Comparison of ENCODE assay signal across 9 mouse cellular contexts in the genomic region with DNA sequence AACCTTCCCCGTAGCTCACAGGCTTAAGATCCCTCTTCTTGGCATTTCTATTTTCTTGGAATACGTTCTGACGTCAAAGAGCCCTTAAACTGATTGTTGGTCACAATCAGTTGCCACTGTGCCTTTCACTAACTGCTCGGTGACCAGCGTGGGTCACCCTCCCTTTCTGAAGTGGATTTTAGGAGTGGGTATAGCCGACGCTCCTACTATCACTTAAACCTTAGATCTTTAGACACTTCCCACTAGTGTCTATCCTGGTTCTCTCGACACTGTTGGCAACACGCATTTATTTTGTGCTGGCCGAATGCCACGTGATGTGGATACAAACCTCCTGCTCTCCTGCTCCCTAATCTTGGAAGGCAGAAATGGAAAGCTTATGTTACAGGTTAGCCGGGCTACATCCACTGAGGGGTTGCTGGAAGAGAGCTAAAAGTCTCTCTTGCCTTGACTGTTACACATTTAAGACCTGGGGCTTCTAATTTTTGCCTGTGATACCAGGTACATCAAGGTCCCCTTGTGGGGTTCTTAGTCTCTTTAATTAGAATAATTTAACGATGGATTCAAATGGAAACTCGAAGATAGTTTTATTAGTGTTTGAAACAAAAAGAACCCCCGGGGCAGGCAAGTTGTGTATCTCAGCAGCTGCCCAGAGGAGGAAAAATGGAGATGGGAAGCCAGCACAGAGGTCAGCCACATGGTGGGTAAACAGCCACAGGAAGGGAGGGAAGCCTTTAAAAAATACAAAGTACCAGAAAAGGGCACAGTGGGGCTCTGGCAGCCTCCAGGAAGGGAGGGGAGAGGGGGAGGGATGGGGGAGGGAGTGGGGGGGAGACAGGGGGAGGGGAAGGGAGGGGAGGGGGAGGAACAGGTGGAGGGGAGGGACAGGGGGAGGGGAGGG. TPM values are rescaled to one million over a fixed set of nuclear protein-coding genes. Genes with fewer than 3 reads are reported as not detected.
A peak's percentile ranks its signal among the peaks of the same experiment; 100 is the strongest.
DNase-seq lines count a peak whose midpoint lies in the region; ATAC-seq and TF ChIP-seq lines count a peak whose summit lies in the region.
"Had no signal": no experiment of that assay in that cellular context is flagged by ENCODE, and none has a peak within 500 bp of the region (broad histone marks: within the 10 kb centered on the region; RNA-seq: fewer than 3 reads in every experiment).

No protein-coding gene starts in this region.

- H3K4me1 ChIP-seq in forebrain, embryonic 15.5 days = peaks cover 10% of the 10 kb centered on the region
- H3K4me1 ChIP-seq in forebrain, embryonic 16.5 days (replicated peaks; ENCODE audit: control insufficient read depth, insufficient read depth, low read length) = peaks cover 6% of the 10 kb centered on the region
- peaks cover 10% of the 10 kb centered on the region; the same call in 1 of the 2 replicates for H3K4me1 ChIP-seq in spleen, adult 2 months (ENCODE audit: control insufficient read depth, insufficient read depth, insufficient read length)
- peaks cover 3% of the 10 kb centered on the region; the same call in 1 of the 2 replicates for H3K4me1 ChIP-seq in heart, embryonic 16.5 days (ENCODE audit: control insufficient read depth, insufficient read depth, low read length)
- 0 out of 2 replicates have a peak, but pooled peaks cover 6% of the 10 kb centered on the region for H3K4me1 ChIP-seq in kidney, embryonic 16.5 days (ENCODE audit: insufficient read depth, low read length)

- H3K4me3 ChIP-seq in forebrain, embryonic 15.5 days = no peak overlapping the region
- H3K4me3 ChIP-seq in forebrain, embryonic 16.5 days (replicated peaks; ENCODE audit: low read length) = no peak overlapping the region
- H3K4me3 ChIP-seq in spleen, adult 2 months (ENCODE audit: extremely low read depth, insufficient read depth, insufficient read length) = no peak overlapping the region
- no peak overlapping the region for H3K4me3 ChIP-seq in heart, embryonic 16.5 days (ENCODE audit: low read length)
- no peak overlapping the region for H3K4me3 ChIP-seq in kidney, embryonic 16.5 days (ENCODE audit: low read length)

- H3K9me3 ChIP-seq in forebrain, embryonic 15.5 days = no peaks in the 10 kb centered on the region
- H3K9me3 ChIP-seq in forebrain, embryonic 16.5 days (ENCODE audit: control insufficient read depth, low read length) = no peaks in the 10 kb centered on the region
- no peaks in the 10 kb centered on the region for H3K9me3 ChIP-seq in heart, embryonic 16.5 days (replicated peaks; ENCODE audit: control insufficient read depth, low read length)
- no peaks in the 10 kb centered on the region for H3K9me3 ChIP-seq in kidney, embryonic 16.5 days (ENCODE audit: low read length)

- ATAC-seq in forebrain, embryonic 15.5 days (replicated peaks) = no peak
- ATAC-seq in forebrain, embryonic 16.5 days = no peak
- ATAC-seq in heart, embryonic 16.5 days (replicated peaks; ENCODE audit: extremely low read depth, insufficient read depth, low FRiP score) = no peak
- no peak for ATAC-seq in kidney, embryonic 16.5 days (ENCODE audit: low FRiP score, low TSS enrichment)

- no peak overlapping the region for H3K4me2 ChIP-seq in forebrain, embryonic 15.5 days (replicated peaks)
- no peak overlapping the region for H3K4me2 ChIP-seq in forebrain, embryonic 16.5 days (ENCODE audit: low read length)
- H3K4me2 ChIP-seq in heart, embryonic 16.5 days (ENCODE audit: low read depth, low read length) = no peak overlapping the region
- H3K4me2 ChIP-seq in kidney, embryonic 16.5 days (replicated peaks; ENCODE audit: low read depth, low read length) = no peak overlapping the region

- H3K9ac ChIP-seq in forebrain, embryonic 15.5 days (replicated peaks) = no peak overlapping the region
- no peak overlapping the region for H3K9ac ChIP-seq in forebrain, embryonic 16.5 days (replicated peaks; ENCODE audit: low read depth, low read length)
- no peak overlapping the region for H3K9ac ChIP-seq in heart, embryonic 16.5 days (ENCODE audit: low read length)
- no peak overlapping the region for H3K9ac ChIP-seq in kidney, embryonic 16.5 days (replicated peaks; ENCODE audit: low read length)

- no peak for TF ChIP-seq CTCF in spleen, adult 2 months (IDR thresholded peaks at IDR 0.05; ENCODE audit: extremely low read depth, insufficient read depth, insufficient read length, insufficient replicate concordance)

- H3K36me3 ChIP-seq in forebrain, embryonic 15.5 days = no peaks in the 10 kb centered on the region
- H3K36me3 ChIP-seq in forebrain, embryonic 16.5 days (ENCODE audit: control insufficient read depth, insufficient read depth) = no peaks in the 10 kb centered on the region
- no peaks in the 10 kb centered on the region for H3K36me3 ChIP-seq in spleen, adult 2 months (ENCODE audit: control insufficient read depth, insufficient read depth, low read length)
- no peaks in the 10 kb centered on the region for H3K36me3 ChIP-seq in heart, embryonic 16.5 days (ENCODE audit: control insufficient read depth, insufficient read depth)
- H3K36me3 ChIP-seq in kidney, embryonic 16.5 days (ENCODE audit: insufficient read depth, low read length) = no peaks in the 10 kb centered on the region

- H3K27ac ChIP-seq in forebrain, embryonic 15.5 days (replicated peaks) = peak overlapping the region; percentile 18; the same call in 1 of the 2 replicates
- no peak overlapping the region for H3K27ac ChIP-seq in forebrain, embryonic 16.5 days (ENCODE audit: low read length)
- H3K27ac ChIP-seq in spleen, adult 2 months (ENCODE audit: insufficient read depth, low read length) = peak overlapping the region; percentile 69
- H3K27ac ChIP-seq in heart, embryonic 16.5 days (ENCODE audit: low read length) = peak overlapping the region; percentile 30; the same call in 1 of the 2 replicates
- no peak overlapping the region for H3K27ac ChIP-seq in kidney, embryonic 16.5 days (ENCODE audit: low read length)

- no peak for TF ChIP-seq POLR2A in spleen, adult 2 months (IDR thresholded peaks at IDR 0.05; ENCODE audit: low read depth, low read length)

- DNase-seq in spleen, adult 2 months (ENCODE audit: low read depth in 1 of 2, low spot score in 2 of 2) = no peak
- no peak for DNase-seq in spleen, adult 12 weeks (ENCODE audit: low spot score)
- peak; percentile 35 for DNase-seq in lung, postnatal 25 days (ENCODE audit: low spot score)
- DNase-seq in urinary bladder, postnatal 4 days (ENCODE audit: low spot score in 2 of 2) = no peak
- DNase-seq: gastrocnemius, postnatal 36 days had no signal

- WGBS in forebrain, embryonic 15.5 days = 45% methylated on average over 15 of the region's 15 CpGs
- 42% methylated on average over 15 of the region's 15 CpGs for WGBS in forebrain, embryonic 16.5 days
- 57% methylated on average over 15 of the region's 15 CpGs for WGBS in spleen, adult 2 months
- WGBS in heart, embryonic 16.5 days = 40% methylated on average over 15 of the region's 15 CpGs
- WGBS in kidney, embryonic 16.5 days = 56% methylated on average over 15 of the region's 15 CpGs

- no peaks in the 10 kb centered on the region for H3K27me3 ChIP-seq in forebrain, embryonic 15.5 days
- H3K27me3 ChIP-seq in forebrain, embryonic 16.5 days (replicated peaks; ENCODE audit: control insufficient read depth, insufficient read depth, low read length) = no peaks in the 10 kb centered on the region
- H3K27me3 ChIP-seq in spleen, adult 2 months (ENCODE audit: control insufficient read depth, insufficient read depth, low read length) = no peaks in the 10 kb centered on the region
- H3K27me3 ChIP-seq in heart, embryonic 16.5 days (ENCODE audit: control insufficient read depth, insufficient read depth, low read length) = no peaks in the 10 kb centered on the region
- H3K27me3 ChIP-seq in kidney, embryonic 16.5 days (ENCODE audit: insufficient read depth, low read length) = no peaks in the 10 kb centered on the region

RNA-seq across cellular contexts. Expression of a gene that starts 13.2 kb away (rescaled TPM):
- 0.47 TPM in 1 of 2 replicates, not detected in the other for polyA plus RNA-seq in forebrain, embryonic 15.5 days (2015; fragmentation: Nextera tagmentation; extraction: Ambion mirVana)
- 0.47 TPM in 1 of 2 replicates, not detected in the other for polyA plus RNA-seq in forebrain, embryonic 16.5 days (2015; fragmentation: Nextera tagmentation; extraction: Ambion mirVana)
- polyA plus RNA-seq in spleen, adult 2 months (2012; rRNA removed) = 2.7 and 3.4 TPM in 2 replicates
- polyA plus RNA-seq in heart, embryonic 16.5 days (2015; fragmentation: Nextera tagmentation; extraction: Ambion mirVana) = 1.6 and 2.2 TPM in 2 replicates
- polyA plus RNA-seq in kidney, embryonic 16.5 days (2015; fragmentation: Nextera tagmentation; extraction: Ambion mirVana) = 4.6 and 5.6 TPM in 2 replicates

Comparison
In these comparisons a context has a peak if more than half of its experiments do, and no peak if none do; other contexts are left out.
1. H3K27ac ChIP-seq: peak in forebrain, embryonic 15.5 days (single experiment), spleen, adult 2 months (single experiment) and heart, embryonic 16.5 days (single experiment); none in forebrain, embryonic 16.5 days (single experiment) and kidney, embryonic 16.5 days (single experiment).